Mouse (Mus musculus) layer of hippocampus, adult 9-11 months (tissue): Measurements from ENCODE around the gene Ccdc38.

Source experiments
- DNase-seq: peaks from one replicate; pipeline ENCODE4 v3.0.0; 2022

Ccdc38 gene

GRCm38 (mm10) chr10:93611419-93612007 lies 71.1 kb downstream of the Ccdc38 start:
- no peak for DNase-seq

GRCm38 (mm10) chr10:93614850-93615249 lies 74.4 kb downstream of the Ccdc38 start:
- no peak for DNase-seq

- DNase-seq, result no peak
These were observed 80.2 kb downstream of the Ccdc38 start for GRCm38 (mm10) chr10:93620438-93621179.

GRCm38 (mm10) chr10:93623725-93624124 lies 83.3 kb downstream of the Ccdc38 start:
- DNase-seq, result no peak

GRCm38 (mm10) chr10:93624151-93624550 lies 83.7 kb downstream of the Ccdc38 start:
- no peak for DNase-seq

GRCm38 (mm10) chr10:93630310-93630709 lies 89.9 kb downstream of the Ccdc38 start:
- no peak for DNase-seq

- no peak for DNase-seq
These were observed 91.7 kb downstream of the Ccdc38 start for GRCm38 (mm10) chr10:93632086-93632485.

- no peak for DNase-seq
These were observed 93.1 kb downstream of the Ccdc38 start for GRCm38 (mm10) chr10:93633563-93633962.
